Mouse (Mus musculus) limb, embryonic 15.5 days (tissue): ENCODE data around the gene Ccdc126. TPM values are rescaled to one million over a fixed set of nuclear protein-coding genes. Genes with fewer than 3 reads are reported as not detected.

Source experiments
- ATAC-seq: fragments of 200-750 bp; cut with Nextera tagmentation; 2 replicates; pipeline ENCODE4 v1.8.0; 2017; ENCODE audit warnings: low read depth, moderate TSS enrichment; ENCODE audit not compliant: insufficient number of reproducible peaks, low FRiP score, low TSS enrichment
- H3K27ac ChIP-seq: fragments of 300-500 bp; sonication (generic); 2 replicates; pipeline ENCODE4 v1.5.1; 2015; ENCODE audit warnings: moderate library complexity, mild to moderate bottlenecking, inconsistent platforms
- H3K27me3 ChIP-seq: fragments of 300-500 bp; sonication (generic); 2 replicates; pipeline ENCODE4 v1.6.1; 2015; ENCODE audit warnings: inconsistent platforms
- H3K36me3 ChIP-seq: fragments of 300-500 bp; sonication (generic); 2 replicates; pipeline ENCODE4 v1.6.1; 2015; ENCODE audit warnings: inconsistent platforms
- H3K4me1 ChIP-seq: fragments of 300-500 bp; sonication (generic); 2 replicates; pipeline ENCODE4 v1.6.1; 2015; ENCODE audit warnings: inconsistent platforms
- H3K4me2 ChIP-seq: fragments of 300-500 bp; sonication (generic); 2 replicates; pipeline ENCODE4 v1.6.1; 2015; ENCODE audit warnings: mild to moderate bottlenecking, inconsistent platforms
- H3K4me3 ChIP-seq: fragments of 300-500 bp; sonication (generic); 2 replicates; pipeline ENCODE4 v1.5.1; 2015; ENCODE audit warnings: mild to moderate bottlenecking, inconsistent platforms
- H3K9ac ChIP-seq: fragments of 300-500 bp; sonication (generic); 2 replicates; pipeline ENCODE4 v1.6.1; 2015; ENCODE audit warnings: inconsistent platforms
- H3K9me3 ChIP-seq: fragments of 300-500 bp; sonication (generic); 2 replicates; pipeline ENCODE4 v1.6.1; 2016; ENCODE audit warnings: inconsistent platforms
- WGBS: fragments of 180-500 bp; shearing (Covaris S2); methylation state at CpG from one replicate; pipeline ENCODE4 v1.1.7; 2015; 5-methylcytosine and 5-hydroxymethylcytosine counted together
- polyA plus RNA-seq: library from polyadenylated mRNA; unstranded; fragments of >200 nt; fragmentation: Nextera tagmentation; extraction: Ambion mirVana; gene quantifications from 2 replicates; pipeline ENCODE4 v1.2.1, GENCODE M21; 2015

Gene Ccdc126
- polyA plus RNA-seq, 1 experiment from 2014 or later = 11.0 TPM

DNA sequence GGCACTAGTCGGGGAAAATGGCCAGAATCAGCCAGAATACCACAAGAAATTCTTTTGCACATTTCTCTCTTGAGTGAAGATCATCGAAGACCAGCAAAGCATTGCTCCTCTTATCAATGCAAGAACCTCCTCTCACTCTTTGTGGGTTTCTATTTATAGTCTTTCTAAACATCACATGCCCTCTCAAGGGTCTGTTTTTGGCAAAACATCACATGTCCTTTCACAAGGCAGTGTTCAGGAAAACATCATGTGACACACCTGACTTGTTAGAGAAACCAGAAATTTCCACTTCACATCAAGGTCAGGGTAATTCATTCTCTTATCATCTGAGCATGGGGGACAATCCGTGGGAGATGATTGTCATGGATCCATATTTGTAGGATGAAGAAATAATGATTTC is 35.5 kb downstream of the Ccdc126 start:
- Histone ChIP-seq H3K27me3 (no peaks in the 10 kb centered on the region), H3K4me3 (no peak overlapping the region), H3K9ac (no peak overlapping the region), H3K36me3 (no peaks in the 10 kb centered on the region), H3K9me3 (no peaks in the 10 kb centered on the region), H3K4me1 (no peaks in the 10 kb centered on the region), H3K27ac (no peak overlapping the region), H3K4me2 (no peak overlapping the region)
- no peak for ATAC-seq
- 85% methylated on average over 3 of the region's 3 CpGs for WGBS

DNA sequence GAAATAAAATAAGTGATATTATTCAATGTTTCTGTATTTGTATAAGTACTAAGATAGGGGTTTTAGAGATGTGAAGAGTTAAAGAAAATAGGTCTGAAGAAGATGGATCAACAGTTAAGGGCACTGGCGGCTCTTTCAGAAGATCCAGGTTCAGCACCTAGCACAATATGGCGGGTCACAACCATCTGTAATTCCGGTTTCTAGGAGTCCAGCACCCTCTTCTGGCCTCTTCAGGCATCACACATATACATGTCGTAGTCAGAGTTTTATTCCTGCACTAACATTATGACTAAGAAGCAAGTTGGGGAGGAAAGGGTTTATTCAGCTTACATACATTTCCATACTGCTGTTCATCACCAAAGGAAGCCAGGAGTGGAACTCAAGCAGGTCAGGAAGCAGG is 36.1 kb downstream of the Ccdc126 start:
- Histone ChIP-seq H3K4me1 (no peaks in the 10 kb centered on the region), H3K27ac (no peak overlapping the region), H3K4me2 (no peak overlapping the region), H3K9ac (no peak overlapping the region), H3K9me3 (no peaks in the 10 kb centered on the region), H3K36me3 (no peaks in the 10 kb centered on the region), H3K4me3 (no peak overlapping the region), H3K27me3 (no peaks in the 10 kb centered on the region)
- no peak for ATAC-seq
- WGBS = 72% methylated on average over 4 of the region's 4 CpGs

DNA sequence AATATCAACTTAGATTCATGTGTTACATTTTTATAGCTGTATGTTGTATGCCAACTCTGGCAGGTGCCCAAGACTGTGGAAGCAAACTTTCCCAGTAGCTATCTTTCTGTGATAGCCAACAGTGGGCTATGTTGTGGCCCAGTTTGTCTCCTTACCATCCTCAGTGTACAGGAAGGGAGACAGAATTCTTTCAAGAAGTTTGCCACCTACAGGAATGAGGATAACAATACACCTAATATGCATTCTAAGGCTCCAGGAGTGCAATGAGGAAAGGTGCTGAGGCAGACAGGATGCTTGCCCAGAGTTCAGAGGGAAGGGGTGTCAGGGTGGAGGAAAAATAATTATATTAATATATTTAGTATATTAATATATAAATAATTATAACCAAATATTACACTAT is 41.3 kb downstream of the Ccdc126 start:
- H3K36me3 ChIP-seq = no peaks in the 10 kb centered on the region
- no peak for ATAC-seq
- H3K27ac ChIP-seq = no peak overlapping the region
- no peaks in the 10 kb centered on the region for H3K27me3 ChIP-seq
- no peak overlapping the region for H3K9ac ChIP-seq
- no peak overlapping the region for H3K4me2 ChIP-seq
- H3K4me3 ChIP-seq = no peak overlapping the region
- no peaks in the 10 kb centered on the region for H3K4me1 ChIP-seq
- no peaks in the 10 kb centered on the region for H3K9me3 ChIP-seq

DNA sequence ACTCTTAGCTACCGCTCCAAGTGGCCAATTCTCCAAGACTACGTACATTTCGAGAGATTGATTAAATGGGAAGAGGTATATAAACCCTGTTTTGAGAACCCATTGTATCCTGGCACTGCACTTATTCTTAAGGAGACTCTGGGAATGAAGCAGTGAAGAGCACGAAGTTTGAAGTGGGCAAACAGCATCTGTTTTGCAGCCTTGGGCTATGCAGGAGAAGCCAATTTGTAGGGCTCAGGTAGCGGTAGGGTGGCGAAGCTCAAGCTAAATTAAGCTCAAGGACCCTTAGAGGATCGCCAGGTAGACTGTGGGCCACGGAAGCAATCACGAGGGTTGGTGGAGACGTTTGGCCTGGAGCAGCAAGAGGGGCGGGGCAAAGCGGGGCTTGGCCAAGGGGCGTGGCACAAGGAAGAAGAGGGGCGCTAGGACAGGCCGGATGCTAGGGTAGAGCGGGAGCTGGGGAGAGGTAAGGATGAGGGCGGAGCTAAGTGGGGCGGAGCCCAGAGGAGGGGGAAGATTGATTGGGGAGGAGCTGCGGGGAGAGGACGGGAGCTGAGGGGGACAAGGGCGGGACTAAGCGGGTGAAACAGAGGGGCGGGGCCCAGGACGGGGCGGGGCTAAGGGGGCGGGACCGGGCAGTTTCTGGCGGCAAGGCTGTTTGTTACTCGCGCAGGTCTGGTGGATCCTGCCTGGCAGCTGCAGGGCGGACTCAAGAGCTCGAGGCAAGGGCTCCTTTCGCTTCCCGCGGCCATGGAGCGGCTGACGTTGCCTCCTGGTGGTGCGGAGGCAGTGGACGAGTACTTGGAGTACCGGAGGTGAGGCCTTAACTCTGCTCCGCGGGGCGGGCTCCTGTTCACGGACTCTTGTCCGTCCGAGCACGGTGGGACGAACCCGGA is 48.3 kb downstream of the Ccdc126 start, which contains the start of gene Fam221a:
Fam221a (plus strand) TSS at position 581 of the 896 bp plus-strand sequence.
- Histone ChIP-seq H3K27ac (peak within 1 kb of the TSS; percentile 86), H3K4me2 (peak within 1 kb of the TSS; percentile 87), H3K27me3 (no peaks in the 10 kb centered on the region), H3K9me3 (no peaks in the 10 kb centered on the region), H3K4me1 (peaks cover 7% of the 10 kb centered on the region), H3K4me3 (peak within 1 kb of the TSS; percentile 66), H3K9ac (peak within 1 kb of the TSS; percentile 61), H3K36me3 (no peaks in the 10 kb centered on the region)
- peak; percentile 96 for ATAC-seq
- 3% methylated on average over 44 of the region's 49 CpGs for WGBS

DNA sequence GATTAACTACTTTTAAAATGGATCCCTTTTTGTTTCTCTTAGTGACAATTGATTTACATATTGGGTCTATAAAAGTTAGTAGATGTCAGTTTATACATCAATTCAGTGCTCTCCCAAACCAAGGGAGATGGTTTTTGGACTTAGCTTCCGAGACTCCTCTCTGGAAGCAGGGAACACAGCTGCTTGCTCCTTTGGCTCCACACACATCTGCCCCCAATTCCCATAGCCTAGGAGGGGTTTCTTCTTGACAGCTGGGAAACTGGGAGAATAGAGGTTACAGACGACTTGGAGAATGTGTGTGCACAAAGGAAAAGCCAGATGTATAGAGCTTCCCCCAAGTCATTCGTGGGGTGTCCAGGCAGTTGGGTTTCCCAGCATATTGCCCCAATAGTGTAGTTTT is 49.1 kb downstream of the Ccdc126 start:
- H3K36me3 ChIP-seq = no peaks in the 10 kb centered on the region
- 22% methylated on average over 3 of the region's 3 CpGs for WGBS
- H3K9ac ChIP-seq = peak overlapping the region; percentile 26; the same call in 1 of the 2 replicates
- H3K9me3 ChIP-seq = no peaks in the 10 kb centered on the region
- peak overlapping the region; percentile 66 for H3K4me3 ChIP-seq
- H3K4me1 ChIP-seq = peaks cover 7% of the 10 kb centered on the region
- H3K27me3 ChIP-seq = no peaks in the 10 kb centered on the region
- peak overlapping the region; percentile 38; the same call in 1 of the 2 replicates for H3K27ac ChIP-seq
- H3K4me2 ChIP-seq = peak overlapping the region; percentile 87
- ATAC-seq = no peak

DNA sequence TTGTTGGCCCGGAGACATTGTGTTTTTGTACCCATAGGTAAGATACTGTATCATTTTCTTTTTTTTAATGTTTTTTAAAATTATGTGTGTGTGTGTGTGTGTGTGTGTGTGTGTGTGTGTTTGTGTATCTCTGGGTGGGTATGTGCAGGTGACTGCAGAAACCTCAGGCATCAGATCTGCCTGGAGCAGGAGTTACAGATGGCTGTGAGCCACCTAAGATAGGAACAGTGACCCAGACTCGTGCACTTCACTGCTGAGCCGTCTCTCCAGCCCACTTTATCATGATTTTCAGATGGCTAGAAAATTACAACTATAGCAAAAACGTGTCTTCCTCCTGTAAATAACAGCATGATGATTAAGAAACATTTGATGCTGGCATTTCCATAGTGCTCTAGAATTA is 53.6 kb downstream of the Ccdc126 start:
- Histone ChIP-seq H3K4me3 (no peak overlapping the region), H3K27ac (no peak overlapping the region), H3K36me3 (no peaks in the 10 kb centered on the region), H3K4me2 (no peak overlapping the region), H3K9me3 (no peaks in the 10 kb centered on the region), H3K9ac (no peak overlapping the region), H3K4me1 (peaks cover 7% of the 10 kb centered on the region), H3K27me3 (no peaks in the 10 kb centered on the region)
- 81% methylated on average over 4 of the region's 4 CpGs for WGBS
- ATAC-seq = no peak

DNA sequence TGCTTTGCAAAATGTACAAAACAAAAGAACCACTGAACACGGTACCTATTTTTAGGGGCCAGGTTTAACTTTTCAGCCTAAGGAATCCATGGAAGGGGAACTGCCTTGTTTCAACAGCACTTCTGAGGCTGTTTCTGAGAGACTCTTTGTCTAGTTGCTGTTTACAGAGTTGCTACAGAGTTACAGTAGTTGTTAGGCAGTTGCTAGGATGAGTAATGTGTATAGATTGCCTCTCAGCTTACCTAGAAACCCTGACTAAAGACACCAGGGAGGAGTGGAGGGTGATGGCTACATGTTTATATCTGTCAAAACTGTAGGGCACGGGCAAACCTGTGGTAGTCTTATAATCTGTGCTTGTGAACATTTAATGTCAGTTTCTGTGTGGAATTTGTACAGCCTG is 54.9 kb downstream of the Ccdc126 start:
- H3K4me1 ChIP-seq = no peaks in the 10 kb centered on the region
- ATAC-seq = no peak
- no peak overlapping the region for H3K9ac ChIP-seq
- no peaks in the 10 kb centered on the region for H3K36me3 ChIP-seq
- no peak overlapping the region for H3K27ac ChIP-seq
- WGBS = 77% methylated on average over 2 of the region's 2 CpGs
- H3K9me3 ChIP-seq = no peaks in the 10 kb centered on the region
- no peak overlapping the region for H3K4me3 ChIP-seq
- H3K27me3 ChIP-seq = no peaks in the 10 kb centered on the region
- no peak overlapping the region for H3K4me2 ChIP-seq

DNA sequence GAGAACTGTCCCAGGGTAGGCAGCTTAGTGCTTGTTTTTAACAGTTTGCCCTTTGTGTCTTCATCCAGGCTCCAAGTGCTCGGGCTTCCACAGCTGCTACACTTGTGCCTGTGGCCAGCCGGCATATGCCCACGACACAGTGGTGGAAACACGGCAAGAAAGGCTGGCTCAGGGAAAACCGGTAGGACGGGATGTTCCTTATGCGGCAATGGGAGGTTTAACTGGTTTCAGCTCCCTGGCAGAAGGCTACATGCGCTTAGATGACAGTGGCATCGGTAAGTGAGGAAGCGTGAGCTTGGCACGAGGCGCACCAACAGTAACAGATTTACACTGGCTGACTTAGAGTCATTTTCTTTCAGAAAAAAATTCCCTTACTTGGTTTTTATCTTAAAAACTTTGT is 59.3 kb downstream of the Ccdc126 start:
- Histone ChIP-seq H3K4me2 (no peak overlapping the region), H3K36me3 (peaks cover 13% of the 10 kb centered on the region; the same call in 1 of the 2 replicates), H3K9ac (no peak overlapping the region), H3K4me3 (no peak overlapping the region), H3K27me3 (no peaks in the 10 kb centered on the region), H3K4me1 (no peaks in the 10 kb centered on the region), H3K27ac (no peak overlapping the region), H3K9me3 (no peaks in the 10 kb centered on the region)
- no peak for ATAC-seq
- 66% methylated on average over 12 of the region's 12 CpGs for WGBS

Other genes with a start within 250 kb of the Ccdc126 start
- 57.0 and 61.7 TPM in 2 replicates for gene Malsu1, start 245.5 kb upstream of the Ccdc126 start, polyA plus RNA-seq
- 45.9 and 46.1 TPM in 2 replicates for gene Igf2bp3, start 104.3 kb upstream of the Ccdc126 start, polyA plus RNA-seq
- gene Tra2a, start 55.2 kb upstream of the Ccdc126 start, polyA plus RNA-seq = 81.9 and 98.3 TPM in 2 replicates
- gene Fam221a, start 48.5 kb downstream of the Ccdc126 start, polyA plus RNA-seq = 6.3 and 7.2 TPM in 2 replicates
- 0.12 TPM in 1 of 2 replicates, not detected in the other for gene Stk31, start 76.3 kb downstream of the Ccdc126 start, polyA plus RNA-seq